Mouse (Mus musculus): Measurements from ENCODE around the gene Wdr92.

Gene Wdr92

GRCm38 (mm10) chr11:17211258-17212140 lies 29.6 kb downstream of the Wdr92 start, which contains the start of gene Pno1:
TSS of gene Pno1 (minus strand) at chr11:17211568.
- DNase-seq, result peak; percentile 100

- DNase-seq, result no peak
Observed at GRCm38 (mm10) chr11:17212141-17212495, 30.2 kb downstream of the Wdr92 start.

GRCm38 (mm10) chr11:17212903-17213509 lies 31.1 kb downstream of the Wdr92 start:
- peak; percentile 67 for DNase-seq

- DNase-seq, result peak; percentile 41
Observed at GRCm38 (mm10) chr11:17215475-17215874, 33.6 kb downstream of the Wdr92 start.

GRCm38 (mm10) chr11:17221126-17221525 lies 39.2 kb downstream of the Wdr92 start:
- DNase-seq, result peak; percentile 8

GRCm38 (mm10) chr11:17232792-17233191 lies 50.9 kb downstream of the Wdr92 start:
- DNase-seq, result peak; percentile 67

GRCm38 (mm10) chr11:17236449-17237037 lies 54.6 kb downstream of the Wdr92 start:
- peak; percentile 36 for DNase-seq

- peak; percentile 62 for DNase-seq
Observed at GRCm38 (mm10) chr11:17238598-17238997, 56.7 kb downstream of the Wdr92 start.

GRCm38 (mm10) chr11:17248715-17249114 lies 66.8 kb downstream of the Wdr92 start:
- DNase-seq, result no peak

- peak; percentile 92 for DNase-seq
Observed at GRCm38 (mm10) chr11:17256813-17257365, 75.0 kb downstream of the Wdr92 start.

- DNase-seq, result peak; percentile 99
Observed at GRCm38 (mm10) chr11:17257443-17257842, 75.5 kb downstream of the Wdr92 start, which contains the start of gene C1d. TSS of gene C1d (plus strand) at chr11:17257579.

GRCm38 (mm10) chr11:17257861-17258260 lies 76.0 kb downstream of the Wdr92 start:
- no peak for DNase-seq

GRCm38 (mm10) chr11:17267176-17267575 lies 85.3 kb downstream of the Wdr92 start:
- peak; percentile 87 for DNase-seq

GRCm38 (mm10) chr11:17268801-17269200 lies 86.9 kb downstream of the Wdr92 start:
- DNase-seq, result peak; percentile 94

- DNase-seq, result no peak
Observed at GRCm38 (mm10) chr11:17279959-17280358, 98.1 kb downstream of the Wdr92 start.
